ENCODE assay signal across 18 mouse cellular contexts in genomic region chr8:108578388-108578787, GRCm38 (mm10).
DNase-seq lines count a peak whose midpoint lies in the region; ATAC-seq lines count a peak whose summit lies in the region.
"Had no signal": no experiment of that assay in that cellular context is flagged by ENCODE, and none has a peak within 500 bp of the region (broad histone marks: within the 10 kb centered on the region; RNA-seq: fewer than 3 reads in every experiment).

No protein-coding gene starts in this region.

- H3K9ac ChIP-seq in forebrain, embryonic 16.5 days (replicated peaks; ENCODE audit: low read depth, low read length), result no peak overlapping the region; the same call in 1 of the 2 replicates
- no peak overlapping the region for H3K9ac ChIP-seq in midbrain, embryonic 11.5 days (ENCODE audit: low read length)
- no peak overlapping the region for H3K9ac ChIP-seq in limb, embryonic 15.5 days
- H3K9ac ChIP-seq: liver, embryonic 12.5 days had no signal

- peak overlapping the region; percentile 69 for H3K27ac ChIP-seq in forebrain, embryonic 10.5 days
- no peak overlapping the region for H3K27ac ChIP-seq in forebrain, embryonic 16.5 days (ENCODE audit: low read length)
- peak overlapping the region; percentile 42; the same call in 1 of the 2 replicates for H3K27ac ChIP-seq in midbrain, embryonic 10.5 days (replicated peaks)
- H3K27ac ChIP-seq in midbrain, embryonic 11.5 days (ENCODE audit: low read depth, low read length), result no peak overlapping the region; the same call in 1 of the 2 replicates
- 0 out of 2 replicates have a peak overlapping the region, but pooled peaks have one; percentile 33 for H3K27ac ChIP-seq in limb, embryonic 15.5 days
- H3K27ac ChIP-seq: kidney, postnatal 0 days; liver, embryonic 12.5 days had no signal

- H3K36me3 ChIP-seq in forebrain, embryonic 10.5 days (replicated peaks), result no peaks in the 10 kb centered on the region
- H3K36me3 ChIP-seq in forebrain, embryonic 16.5 days (ENCODE audit: control insufficient read depth, insufficient read depth), result no peaks in the 10 kb centered on the region
- no peaks in the 10 kb centered on the region for H3K36me3 ChIP-seq in midbrain, embryonic 10.5 days
- no peaks in the 10 kb centered on the region for H3K36me3 ChIP-seq in midbrain, embryonic 11.5 days (ENCODE audit: control insufficient read depth, insufficient read depth, low read length)
- no peaks in the 10 kb centered on the region for H3K36me3 ChIP-seq in limb, embryonic 15.5 days
- H3K36me3 ChIP-seq: liver, embryonic 12.5 days had no signal

- DNase-seq in forebrain, embryonic 10.5 days (ENCODE audit: extremely low spot score, low spot score), result no peak
- no peak for DNase-seq in midbrain, embryonic 10.5 days (ENCODE audit: low spot score)
- no peak for DNase-seq in midbrain, embryonic 11.5 days (ENCODE audit: low spot score, missing footprints)
- DNase-seq in right cerebral cortex, postnatal 25 days, result no peak
- no peak for DNase-seq in left cerebral cortex, adult 18-20 months (ENCODE audit: low spot score in 2 of 2)
- DNase-seq in yolk sac, embryonic 10.5 days (ENCODE audit: low spot score), result no peak
- DNase-seq: adrenal gland, postnatal 25 days; cerebellum, postnatal 10 days; gastrocnemius, postnatal 14 days; heart, postnatal 14 days; right cerebral cortex, postnatal 4 days had no signal

- 48% methylated on average over 10 of the region's 10 CpGs for whole genome bisulfite sequencing in forebrain, embryonic 10.5 days
- 30% methylated on average over 10 of the region's 10 CpGs for WGBS in forebrain, embryonic 16.5 days
- WGBS in midbrain, embryonic 10.5 days, result 71% methylated on average over 10 of the region's 10 CpGs
- WGBS in midbrain, embryonic 11.5 days, result 70% methylated on average over 10 of the region's 10 CpGs
- WGBS in limb, embryonic 15.5 days, result 37% methylated on average over 10 of the region's 10 CpGs

- H3K27me3 ChIP-seq in forebrain, embryonic 10.5 days (ENCODE audit: poor library complexity, severe bottlenecking), result peaks cover 28% of the 10 kb centered on the region
- peaks cover 3% of the 10 kb centered on the region; the same call in 1 of the 2 replicates for H3K27me3 ChIP-seq in forebrain, embryonic 16.5 days (replicated peaks; ENCODE audit: control insufficient read depth, insufficient read depth, low read length)
- peaks cover 25% of the 10 kb centered on the region; the same call in 1 of the 2 replicates for H3K27me3 ChIP-seq in midbrain, embryonic 10.5 days (ENCODE audit: low read depth, poor library complexity, severe bottlenecking)
- no peaks in the 10 kb centered on the region for H3K27me3 ChIP-seq in midbrain, embryonic 11.5 days (ENCODE audit: control insufficient read depth, insufficient read depth, low read length)
- H3K27me3 ChIP-seq in limb, embryonic 15.5 days, result no peaks in the 10 kb centered on the region
- H3K27me3 ChIP-seq: CH12.LX had no signal

- H3K4me2 ChIP-seq in forebrain, embryonic 16.5 days (ENCODE audit: low read length), result no peak overlapping the region
- no peak overlapping the region for H3K4me2 ChIP-seq in midbrain, embryonic 11.5 days
- no peak overlapping the region for H3K4me2 ChIP-seq in limb, embryonic 15.5 days
- H3K4me2 ChIP-seq: liver, embryonic 12.5 days had no signal

- H3K4me1 ChIP-seq in forebrain, embryonic 10.5 days, result peaks cover 34% of the 10 kb centered on the region
- H3K4me1 ChIP-seq in forebrain, embryonic 16.5 days (replicated peaks; ENCODE audit: control insufficient read depth, insufficient read depth, low read length), result peaks cover 8% of the 10 kb centered on the region
- peaks cover 29% of the 10 kb centered on the region for H3K4me1 ChIP-seq in midbrain, embryonic 10.5 days
- peaks cover 6% of the 10 kb centered on the region; the same call in 1 of the 2 replicates for H3K4me1 ChIP-seq in midbrain, embryonic 11.5 days (ENCODE audit: control insufficient read depth, insufficient read depth, low read length)
- peaks cover 24% of the 10 kb centered on the region; the same call in 1 of the 2 replicates for H3K4me1 ChIP-seq in limb, embryonic 15.5 days

- H3K4me3 ChIP-seq in forebrain, embryonic 10.5 days, result no peak overlapping the region
- no peak overlapping the region for H3K4me3 ChIP-seq in forebrain, embryonic 16.5 days (replicated peaks; ENCODE audit: low read length)
- H3K4me3 ChIP-seq in midbrain, embryonic 10.5 days, result no peak overlapping the region
- H3K4me3 ChIP-seq in midbrain, embryonic 11.5 days (ENCODE audit: low read depth, low read length), result no peak overlapping the region
- no peak overlapping the region for H3K4me3 ChIP-seq in limb, embryonic 15.5 days
- H3K4me3 ChIP-seq: liver, embryonic 12.5 days; myocyte had no signal

- no peak for ATAC-seq in forebrain, embryonic 16.5 days
- ATAC-seq in midbrain, embryonic 11.5 days (ENCODE audit: low FRiP score), result no peak
- no peak for ATAC-seq in limb, embryonic 15.5 days (ENCODE audit: insufficient number of reproducible peaks, low FRiP score, low TSS enrichment, low read depth)
- ATAC-seq: inflammation-experienced regulatory T-cells, adult 6 months; liver, embryonic 12.5 days had no signal

- H3K9me3 ChIP-seq in forebrain, embryonic 10.5 days, result no peaks in the 10 kb centered on the region
- no peaks in the 10 kb centered on the region for H3K9me3 ChIP-seq in forebrain, embryonic 16.5 days (ENCODE audit: control insufficient read depth, low read length)
- no peaks in the 10 kb centered on the region for H3K9me3 ChIP-seq in midbrain, embryonic 10.5 days (replicated peaks)
- H3K9me3 ChIP-seq in midbrain, embryonic 11.5 days (ENCODE audit: control insufficient read depth, low read length), result no peaks in the 10 kb centered on the region; the same call in 1 of the 2 replicates
- H3K9me3 ChIP-seq in limb, embryonic 15.5 days, result no peaks in the 10 kb centered on the region
- H3K9me3 ChIP-seq: liver, embryonic 12.5 days had no signal

Comparison
In these comparisons a context has a peak if more than half of its experiments do, and no peak if none do; other contexts are left out.
1. H3K27ac ChIP-seq: peak in forebrain, embryonic 10.5 days (single experiment), midbrain, embryonic 10.5 days (single experiment) and limb, embryonic 15.5 days (single experiment); none in forebrain, embryonic 16.5 days (single experiment) and midbrain, embryonic 11.5 days (single experiment).